Mouse (Mus musculus): ENCODE results near the gene 3110040M04Rik. TPM values are rescaled to one million over a fixed set of nuclear protein-coding genes. Genes with fewer than 3 reads are reported as not detected.
"Not testable (repeated sequence)": the region's sequence is repeated elsewhere in the genome, so short reads cannot be mapped to it uniquely, and the experiment has no call there.

3110040M04Rik gene
- polyA plus RNA-seq (2015; fragmentation: Nextera tagmentation; extraction: Ambion mirVana): not detected in 2 replicates

GRCm38 (mm10) chr1:151203818-151204217, at the start of gene 3110040M04Rik:
TSS of gene 3110040M04Rik (plus strand) at chr1:151204121.
- H3K4me3 ChIP-seq (replicated peaks); H3K27me3 ChIP-seq; H3K9ac ChIP-seq (replicated peaks); ATAC-seq; H3K9me3 ChIP-seq; H3K36me3 ChIP-seq; H3K4me2 ChIP-seq (replicated peaks); H3K27ac ChIP-seq; H3K4me1 ChIP-seq (replicated peaks): not testable (repeated sequence)
- no CpG with 5 or more reads among the region's 6 CpGs for WGBS

DNA sequence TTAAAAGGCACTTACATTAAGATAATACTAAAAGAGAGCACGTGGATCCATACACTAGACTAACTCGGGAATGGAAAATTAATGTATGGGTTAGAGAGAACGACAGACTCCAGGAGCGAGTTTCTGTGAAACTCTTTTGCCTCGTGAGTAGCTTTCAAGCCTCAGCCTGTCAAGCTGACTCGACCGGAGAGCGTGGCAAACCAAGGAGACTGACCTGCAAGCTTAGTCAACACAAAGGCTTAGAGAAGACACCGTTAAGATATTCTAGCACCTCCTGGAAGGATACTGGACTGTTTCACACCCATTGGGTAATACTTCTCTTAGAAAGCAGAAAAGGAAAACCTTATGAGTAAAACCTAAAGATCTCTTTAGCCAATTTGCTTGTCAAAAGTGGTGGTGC, 49.8 kb upstream of the 3110040M04Rik start:
- not testable (repeated sequence) for H3K27me3 ChIP-seq; H3K4me3 ChIP-seq (replicated peaks); ATAC-seq; H3K36me3 ChIP-seq; H3K27ac ChIP-seq; H3K9me3 ChIP-seq; H3K4me2 ChIP-seq (replicated peaks); H3K9ac ChIP-seq (replicated peaks)
- WGBS: 92% methylated on average over 9 of the region's 9 CpGs
- peaks cover 27% of the 10 kb centered on the region for H3K4me1 ChIP-seq (replicated peaks)

GRCm38 (mm10) chr1:151156129-151156528, 47.8 kb upstream of the 3110040M04Rik start:
- Histone ChIP-seq H3K4me2 (replicated peaks) (no peak overlapping the region), H3K9me3 (no peaks in the 10 kb centered on the region), H3K27me3 (no peaks in the 10 kb centered on the region), H3K4me3 (replicated peaks) (no peak overlapping the region), H3K27ac (no peak overlapping the region), H3K9ac (replicated peaks) (no peak overlapping the region), H3K4me1 (replicated peaks) (peaks cover 27% of the 10 kb centered on the region), H3K36me3 (no peaks in the 10 kb centered on the region)
- WGBS: 95% methylated on average over 3 of the region's 3 CpGs
- no peak for ATAC-seq

- Histone ChIP-seq H3K9me3 (no peaks in the 10 kb centered on the region), H3K4me1 (replicated peaks) (peaks cover 27% of the 10 kb centered on the region)
Measured at GRCm38 (mm10) chr1:151156777-151157632, 46.9 kb upstream of the 3110040M04Rik start.

GRCm38 (mm10) chr1:151157963-151158856, 45.7 kb upstream of the 3110040M04Rik start:
- no peaks in the 10 kb centered on the region for H3K36me3 ChIP-seq
- H3K4me1 ChIP-seq (replicated peaks): peaks cover 27% of the 10 kb centered on the region
- no peak overlapping the region for H3K4me3 ChIP-seq (replicated peaks)
- ATAC-seq: peak; percentile 86
- H3K27ac ChIP-seq: no peak overlapping the region
- no peak overlapping the region for H3K9ac ChIP-seq (replicated peaks)
- no peaks in the 10 kb centered on the region for H3K27me3 ChIP-seq
- no peak overlapping the region for H3K4me2 ChIP-seq (replicated peaks)
- H3K9me3 ChIP-seq: no peaks in the 10 kb centered on the region
- 36% methylated on average over 9 of the region's 9 CpGs for WGBS

More at GRCm38 (mm10) chr1:151156777-151157632, 46.9 kb upstream of the 3110040M04Rik start:
- H3K4me2 ChIP-seq (replicated peaks): no peak overlapping the region
- no peak for ATAC-seq
- H3K36me3 ChIP-seq: no peaks in the 10 kb centered on the region
- no peak overlapping the region for H3K4me3 ChIP-seq (replicated peaks)
- no peaks in the 10 kb centered on the region for H3K27me3 ChIP-seq
- no peak overlapping the region for H3K9ac ChIP-seq (replicated peaks)
- 82% methylated on average over 7 of the region's 7 CpGs for WGBS
- no peak overlapping the region for H3K27ac ChIP-seq

DNA sequence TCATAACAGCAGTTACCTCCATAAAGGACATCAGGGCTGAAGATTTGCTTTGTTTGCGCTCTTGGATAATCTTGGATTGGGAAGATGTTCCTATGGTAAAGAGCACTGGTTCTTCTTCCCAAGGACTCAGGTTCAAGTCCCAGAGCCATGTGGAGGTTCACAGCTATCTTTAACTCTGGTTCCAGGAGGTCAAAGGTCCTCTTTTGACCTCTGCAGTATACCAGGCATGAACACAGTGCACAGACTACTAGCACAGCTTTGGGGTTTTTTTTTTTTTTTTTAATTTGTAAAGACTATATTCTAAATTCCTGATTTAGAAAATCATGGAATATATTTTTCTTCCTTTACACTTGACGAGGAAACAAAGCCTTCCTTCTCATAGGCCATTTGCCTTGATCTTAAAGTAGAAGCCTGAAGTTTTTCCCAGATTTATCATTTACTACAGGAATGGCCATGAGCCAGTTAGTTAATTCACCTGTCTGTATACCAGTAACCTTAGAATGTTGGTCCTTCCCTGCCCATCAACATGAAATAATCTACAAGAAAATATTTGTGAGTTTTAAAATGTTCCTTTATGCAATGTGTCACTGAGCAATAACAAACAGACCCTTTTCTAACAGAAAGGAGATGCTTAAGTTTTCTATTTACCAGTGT, 44.9 kb upstream of the 3110040M04Rik start:
- no peaks in the 10 kb centered on the region for H3K36me3 ChIP-seq
- H3K4me3 ChIP-seq (replicated peaks): no peak overlapping the region
- H3K4me2 ChIP-seq (replicated peaks): no peak overlapping the region
- ATAC-seq: no peak
- peaks cover 27% of the 10 kb centered on the region for H3K4me1 ChIP-seq (replicated peaks)
- H3K9ac ChIP-seq (replicated peaks): no peak overlapping the region
- H3K27me3 ChIP-seq: no peaks in the 10 kb centered on the region
- H3K9me3 ChIP-seq: no peaks in the 10 kb centered on the region
- H3K27ac ChIP-seq: no peak overlapping the region
- WGBS: 87% methylated on average over 2 of the region's 2 CpGs

DNA sequence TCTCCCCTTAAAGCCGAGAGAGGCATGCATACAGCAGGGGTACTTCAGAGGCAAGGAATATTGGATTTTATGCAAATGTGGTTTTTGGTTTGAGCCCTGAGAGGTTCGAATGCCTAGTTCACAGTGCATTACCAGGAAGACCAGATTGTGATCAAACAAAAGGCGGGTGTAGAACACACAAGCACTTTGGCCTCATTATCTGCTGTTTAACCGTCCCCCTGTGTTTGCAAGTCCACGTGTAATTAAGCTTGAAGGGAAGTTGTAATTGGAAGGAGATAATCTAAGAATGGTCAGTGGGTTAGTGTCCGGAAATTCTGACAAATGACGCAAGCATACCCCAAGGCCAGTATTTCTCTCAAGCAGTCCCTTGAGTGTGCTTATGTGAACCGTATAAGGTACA, 37.9 kb upstream of the 3110040M04Rik start:
- ATAC-seq: no peak
- Histone ChIP-seq H3K27ac (no peak overlapping the region), H3K4me2 (replicated peaks) (no peak overlapping the region)

DNA sequence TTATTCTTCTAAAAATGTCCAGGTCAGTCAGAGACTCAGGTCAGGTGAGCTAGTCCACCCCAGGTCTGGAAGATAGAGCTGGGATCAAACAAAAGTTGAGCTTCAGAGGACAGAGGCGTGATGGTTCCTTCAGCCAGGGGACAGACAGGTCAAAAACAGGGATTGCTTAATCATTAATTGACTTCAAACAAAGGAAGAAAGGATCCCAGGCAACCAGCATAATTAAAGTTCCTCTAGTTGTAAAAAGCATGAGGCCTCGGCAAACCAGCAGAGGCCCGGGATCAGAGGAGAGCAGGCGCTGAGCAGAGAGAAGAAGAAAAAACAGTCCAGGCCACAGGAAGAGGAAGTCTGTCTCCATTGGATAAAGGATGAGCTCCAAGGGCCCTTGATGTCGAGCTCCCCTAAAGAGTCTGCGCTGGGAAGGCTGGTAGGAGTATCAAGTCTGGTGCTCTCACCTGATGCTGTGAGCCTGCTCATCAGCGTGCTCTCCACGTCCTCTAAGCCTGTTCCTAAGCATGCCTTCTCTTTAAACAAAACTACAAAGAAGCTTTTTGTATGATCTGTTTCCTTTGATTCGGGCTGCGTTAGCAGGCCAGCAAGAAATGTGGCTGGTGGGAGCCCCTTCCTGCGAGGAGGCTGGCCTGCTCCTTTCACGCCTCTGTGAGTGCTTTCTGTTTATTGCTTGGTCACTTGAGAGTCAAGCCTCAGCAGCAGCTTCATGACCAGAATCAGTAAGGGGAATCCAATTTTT, 36.4 kb upstream of the 3110040M04Rik start:
- H3K4me2 ChIP-seq (replicated peaks): no peak overlapping the region
- peaks cover 24% of the 10 kb centered on the region for H3K4me1 ChIP-seq (replicated peaks)

More for the DNA sequence above, 37.9 kb upstream of the 3110040M04Rik start:
- Histone ChIP-seq H3K4me3 (replicated peaks) (no peak overlapping the region), H3K27me3 (no peaks in the 10 kb centered on the region), H3K9me3 (no peaks in the 10 kb centered on the region), H3K36me3 (no peaks in the 10 kb centered on the region), H3K9ac (replicated peaks) (no peak overlapping the region), H3K4me1 (replicated peaks) (peaks cover 24% of the 10 kb centered on the region)
- 26% methylated on average over 8 of the region's 8 CpGs for WGBS

DNA sequence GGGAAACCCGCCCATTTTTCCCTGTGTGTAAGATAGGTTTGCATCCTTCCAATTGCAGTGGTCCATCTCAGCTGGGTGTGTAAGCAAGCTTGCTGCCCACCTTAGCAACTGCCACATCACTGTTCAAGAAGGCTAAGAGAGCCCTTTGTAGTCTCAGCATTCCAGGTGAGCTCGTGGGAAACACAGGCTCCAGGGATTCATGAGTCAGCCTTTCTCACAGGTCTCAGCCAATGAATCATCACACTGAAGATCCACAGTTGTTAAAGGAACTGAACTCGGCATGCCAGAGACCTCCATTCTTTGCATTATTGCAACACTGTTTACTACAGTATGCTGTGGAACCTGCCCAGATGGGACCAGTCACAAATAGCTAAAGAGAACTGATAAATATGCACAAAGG, 35.3 kb upstream of the 3110040M04Rik start:
- Histone ChIP-seq H3K9ac (replicated peaks) (no peak overlapping the region), H3K4me1 (replicated peaks) (peaks cover 24% of the 10 kb centered on the region), H3K9me3 (no peaks in the 10 kb centered on the region), H3K4me2 (replicated peaks) (no peak overlapping the region), H3K27me3 (no peaks in the 10 kb centered on the region), H3K36me3 (no peaks in the 10 kb centered on the region), H3K4me3 (replicated peaks) (no peak overlapping the region), H3K27ac (no peak overlapping the region)
- no peak for ATAC-seq
- WGBS: 77% methylated on average over 3 of the region's 3 CpGs

More for the DNA sequence above, 36.4 kb upstream of the 3110040M04Rik start:
- WGBS: 8% methylated on average over 12 of the region's 12 CpGs
- peak; percentile 87 for ATAC-seq
- Histone ChIP-seq H3K27ac (0 out of 2 replicates have a peak overlapping the region, but pooled peaks have one; percentile 21), H3K27me3 (no peaks in the 10 kb centered on the region), H3K9me3 (no peaks in the 10 kb centered on the region), H3K4me3 (replicated peaks) (no peak overlapping the region), H3K36me3 (no peaks in the 10 kb centered on the region), H3K9ac (replicated peaks) (no peak overlapping the region)

GRCm38 (mm10) chr1:151171572-151172461, 32.1 kb upstream of the 3110040M04Rik start:
- Histone ChIP-seq H3K36me3 (no peaks in the 10 kb centered on the region), H3K9me3 (no peaks in the 10 kb centered on the region), H3K4me3 (replicated peaks) (no peak overlapping the region), H3K4me2 (replicated peaks) (no peak overlapping the region), H3K4me1 (replicated peaks) (peaks cover 18% of the 10 kb centered on the region), H3K27me3 (no peaks in the 10 kb centered on the region), H3K9ac (replicated peaks) (no peak overlapping the region), H3K27ac (no peak overlapping the region)
- WGBS: 84% methylated on average over 2 of the region's 2 CpGs
- ATAC-seq: no peak

Data from midbrain, embryonic 13.5 days (tissue).